Mouse (Mus musculus): ENCODE data around the gene Ms4a2.

Gene Ms4a2

GRCm38 (mm10) chr19:11589891-11590449, 33.5 kb downstream of the Ms4a2 start:
- no peak for DNase-seq (ENCODE audit: low read depth in 1 of 2, low spot score in 2 of 2)

GRCm38 (mm10) chr19:11589205-11589604, 34.3 kb downstream of the Ms4a2 start:
- peak in 1 of 2 experiments; percentile 59 for DNase-seq (ENCODE audit: low read depth in 1 of 2, low spot score in 2 of 2)

- no peak for DNase-seq (ENCODE audit: low read depth in 1 of 2, low spot score in 2 of 2)
Observed at GRCm38 (mm10) chr19:11574965-11575364, 48.6 kb downstream of the Ms4a2 start.

All from monocyte, adult 2 months (primary cell).